In genomic region chr14:32492521-32492920, GRCm38 (mm10) we compare ENCODE assay signal across 8 mouse cellular contexts. TPM values are rescaled to one million over a fixed set of nuclear protein-coding genes. Genes with fewer than 3 reads are reported as not detected.
DNase-seq lines count a peak whose midpoint lies in the region; ATAC-seq lines count a peak whose summit lies in the region.

No protein-coding gene starts in this region.

- no peak overlapping the region for H3K27ac ChIP-seq in hindbrain, embryonic 15.5 days (replicated peaks)
- H3K27ac ChIP-seq in midbrain, embryonic 13.5 days, result no peak overlapping the region

- H3K27me3 ChIP-seq in hindbrain, embryonic 15.5 days, result no peaks in the 10 kb centered on the region
- peaks cover 5% of the 10 kb centered on the region; the same call in 1 of the 2 replicates for H3K27me3 ChIP-seq in midbrain, embryonic 13.5 days

- no peak for ATAC-seq in hindbrain, embryonic 15.5 days (ENCODE audit: low FRiP score, low read depth)
- ATAC-seq in midbrain, embryonic 13.5 days, result no peak
- ATAC-seq in monocyte, adult 5-6 weeks (replicated peaks; ENCODE audit: insufficient number of reproducible peaks, low FRiP score, low TSS enrichment, poor library complexity, severe bottlenecking), result no peak

- intact Hi-C loops in left cerebral cortex, postnatal 25 days (cut with DNase I), result no loop called here
- intact Hi-C loops in left cerebral cortex, postnatal 10 days (cut with DNase I), result no loop called here

- no peaks in the 10 kb centered on the region for H3K9me3 ChIP-seq in hindbrain, embryonic 15.5 days
- H3K9me3 ChIP-seq in midbrain, embryonic 13.5 days, result no peaks in the 10 kb centered on the region

- 14% methylated on average over 13 of the region's 13 CpGs for WGBS in hindbrain, embryonic 15.5 days
- WGBS in midbrain, embryonic 13.5 days, result 16% methylated on average over 13 of the region's 13 CpGs

- peak overlapping the region; percentile 43 for H3K9ac ChIP-seq in hindbrain, embryonic 15.5 days
- peak overlapping the region; percentile 55; the same call in 1 of the 2 replicates for H3K9ac ChIP-seq in midbrain, embryonic 13.5 days (replicated peaks)

- peaks cover 4% of the 10 kb centered on the region; the same call in 1 of the 2 replicates for H3K4me1 ChIP-seq in hindbrain, embryonic 15.5 days (replicated peaks)
- peaks cover 5% of the 10 kb centered on the region; the same call in 1 of the 2 replicates for H3K4me1 ChIP-seq in midbrain, embryonic 13.5 days (replicated peaks)

- peak overlapping the region; percentile 37 for H3K4me3 ChIP-seq in hindbrain, embryonic 15.5 days
- peak overlapping the region; percentile 28 for H3K4me3 ChIP-seq in midbrain, embryonic 13.5 days (replicated peaks)

- H3K36me3 ChIP-seq in hindbrain, embryonic 15.5 days, result no peaks in the 10 kb centered on the region
- no peaks in the 10 kb centered on the region for H3K36me3 ChIP-seq in midbrain, embryonic 13.5 days

- peak overlapping the region; percentile 72 for H3K4me2 ChIP-seq in hindbrain, embryonic 15.5 days
- H3K4me2 ChIP-seq in midbrain, embryonic 13.5 days (replicated peaks), result peak overlapping the region; percentile 52

- DNase-seq in left cerebral cortex, postnatal 25 days (ENCODE audit: low spot score in 2 of 2), result peak; percentile 29 to 68
- no peak for DNase-seq in left cerebral cortex, postnatal 10 days (ENCODE audit: extremely low spot score in 1 of 2, low spot score in 2 of 2)
- peak; percentile 35 to 49 for DNase-seq in adrenal gland, postnatal 36 days
- no peak for DNase-seq in urinary bladder, postnatal 10 days (ENCODE audit: low spot score)
- DNase-seq in heart, adult 8-10 months (ENCODE audit: low spot score), result no peak

RNA-seq across cellular contexts. Expression of gene Ercc6, which starts 20.8 kb away (rescaled TPM):
- total RNA-seq in left cerebral cortex, postnatal 25 days (2021), result 10 to 100 TPM; 20.1 to 23.4 TPM
- total RNA-seq in left cerebral cortex, postnatal 10 days (2021), result 10 to 100 TPM; 16.7 to 18.9 TPM
- total RNA-seq in adrenal gland, postnatal 36 days (2021), result 10 to 100 TPM; 11.8 to 18.6 TPM
- 22.9 and 27.5 TPM in 2 replicates for polyA plus RNA-seq in hindbrain, embryonic 15.5 days (2015; fragmentation: Nextera tagmentation; extraction: Ambion mirVana)
- 32.4 and 33.8 TPM in 2 replicates for polyA plus RNA-seq in midbrain, embryonic 13.5 days (2015; fragmentation: Nextera tagmentation; extraction: Ambion mirVana)
- 18.7 to 28.1 TPM (median 23.0 TPM) in 3 replicates for total RNA-seq in monocyte, adult 5-6 weeks (2017)
- 1 to 10 TPM; 3.5 to 6.1 (median 3.8) TPM for total RNA-seq in heart, adult 8-10 months (2022)

RNA-seq across cellular contexts. Expression of gene Chat, which starts 26.7 kb away (rescaled TPM):
- 1 to 10 TPM in 1 of 2 experiments, under 1 TPM in 1; 0.76 to 3.1 TPM for total RNA-seq in left cerebral cortex, postnatal 25 days (2021)
- total RNA-seq in left cerebral cortex, postnatal 10 days (2021), result 1 to 10 TPM in 1 of 2 experiments, under 1 TPM in 1; 0.63 to 1.1 TPM
- not detected for total RNA-seq in adrenal gland, postnatal 36 days (2021)
- 3.0 TPM in 2 replicates for polyA plus RNA-seq in hindbrain, embryonic 15.5 days (2015; fragmentation: Nextera tagmentation; extraction: Ambion mirVana)
- polyA plus RNA-seq in midbrain, embryonic 13.5 days (2015; fragmentation: Nextera tagmentation; extraction: Ambion mirVana), result 0.40 and 0.44 TPM in 2 replicates
- not detected in 3 replicates for total RNA-seq in monocyte, adult 5-6 weeks (2017)
- total RNA-seq in heart, adult 8-10 months (2022), result not detected

RNA-seq across cellular contexts. Expression of gene Slc18a3, which starts 27.9 kb away (rescaled TPM):
- 1 to 10 TPM in 1 of 2 experiments, under 1 TPM in 1; 0.57 to 2.7 TPM for total RNA-seq in left cerebral cortex, postnatal 25 days (2021)
- 1 to 10 TPM; 1.1 to 1.9 TPM for total RNA-seq in left cerebral cortex, postnatal 10 days (2021)
- not detected for total RNA-seq in adrenal gland, postnatal 36 days (2021)
- 18.5 and 19.4 TPM in 2 replicates for polyA plus RNA-seq in hindbrain, embryonic 15.5 days (2015; fragmentation: Nextera tagmentation; extraction: Ambion mirVana)
- 1.4 and 1.5 TPM in 2 replicates for polyA plus RNA-seq in midbrain, embryonic 13.5 days (2015; fragmentation: Nextera tagmentation; extraction: Ambion mirVana)
- not detected in 3 replicates for total RNA-seq in monocyte, adult 5-6 weeks (2017)
- total RNA-seq in heart, adult 8-10 months (2022), result under 1 TPM in 1 of 4 experiments, not detected in 3; 0.19 TPM

Comparison
In these comparisons a context has a peak if more than half of its experiments do, and no peak if none do; other contexts are left out.
1. DNase-seq: peak in left cerebral cortex, postnatal 25 days (2 of 2) and adrenal gland, postnatal 36 days (2 of 2); none in left cerebral cortex, postnatal 10 days (0 of 2), urinary bladder, postnatal 10 days (single experiment) and heart, adult 8-10 months (single experiment).